Mouse (Mus musculus) stomach, embryonic 16.5 days (tissue): ENCODE data around the gene Hist1h2ab. TPM values are rescaled to one million over a fixed set of nuclear protein-coding genes. Genes with fewer than 3 reads are reported as not detected.

Experiments
- ATAC-seq: fragments of 200-750 bp; cut with Nextera tagmentation; 2 replicates; pipeline ENCODE4 v1.8.0; 2017; ENCODE audit warnings: moderate number of reproducible peaks, moderate TSS enrichment; ENCODE audit not compliant: insufficient read depth, low FRiP score
- H3K27ac ChIP-seq: fragments of 300-500 bp; sonication (generic); 2 replicates; pipeline ENCODE4 v1.5.1; 2014; ENCODE audit warnings: low read length
- H3K27me3 ChIP-seq: fragments of 300-500 bp; sonication (generic); 2 replicates; pipeline ENCODE4 v1.6.1; 2014; ENCODE audit warnings: low read length, control low read depth, mixed read lengths; ENCODE audit not compliant: control insufficient read depth, insufficient read depth
- H3K36me3 ChIP-seq: fragments of 300-500 bp; sonication (generic); 2 replicates; pipeline ENCODE4 v1.6.1; 2014; ENCODE audit warnings: low read length; ENCODE audit not compliant: control insufficient read depth, insufficient read depth
- H3K4me1 ChIP-seq: fragments of 300-500 bp; sonication (generic); 2 replicates; pipeline ENCODE4 v1.6.1; 2014; ENCODE audit warnings: low read length, control low read depth, mixed read lengths; ENCODE audit not compliant: control insufficient read depth, insufficient read depth
- H3K4me2 ChIP-seq: fragments of 300-500 bp; sonication (generic); 2 replicates; pipeline ENCODE4 v1.6.1; 2014; ENCODE audit warnings: low read depth, low read length, mixed read lengths
- H3K4me3 ChIP-seq: fragments of 300-500 bp; sonication (generic); replicated peaks from 2 replicates; pipeline ENCODE4 v1.5.1; 2014; ENCODE audit warnings: mild to moderate bottlenecking, low read length
- H3K9ac ChIP-seq: fragments of 300-500 bp; sonication (generic); 2 replicates; pipeline ENCODE4 v1.6.1; 2014; ENCODE audit warnings: low read length
- H3K9me3 ChIP-seq: fragments of 300-500 bp; sonication (generic); replicated peaks from 2 replicates; pipeline ENCODE4 v1.6.1; 2016; ENCODE audit warnings: low read length, control low read depth; ENCODE audit not compliant: control insufficient read depth
- WGBS: fragments of 180-500 bp; shearing (Covaris S2); extraction: QIAGEN DNeasy Blood & Tissue Kit; methylation state at CpG from one replicate; pipeline ENCODE4 v1.1.7; 2014; 5-methylcytosine and 5-hydroxymethylcytosine counted together
- polyA plus RNA-seq: library from polyadenylated mRNA; unstranded; fragments of >200 nt; fragmentation: Nextera tagmentation; extraction: Ambion mirVana; gene quantifications from 2 replicates; pipeline ENCODE4 v1.2.1, GENCODE M21; 2015

Hist1h2ab gene
- polyA plus RNA-seq, 1 experiment from 2014 or later: 26.2 TPM

DNA sequence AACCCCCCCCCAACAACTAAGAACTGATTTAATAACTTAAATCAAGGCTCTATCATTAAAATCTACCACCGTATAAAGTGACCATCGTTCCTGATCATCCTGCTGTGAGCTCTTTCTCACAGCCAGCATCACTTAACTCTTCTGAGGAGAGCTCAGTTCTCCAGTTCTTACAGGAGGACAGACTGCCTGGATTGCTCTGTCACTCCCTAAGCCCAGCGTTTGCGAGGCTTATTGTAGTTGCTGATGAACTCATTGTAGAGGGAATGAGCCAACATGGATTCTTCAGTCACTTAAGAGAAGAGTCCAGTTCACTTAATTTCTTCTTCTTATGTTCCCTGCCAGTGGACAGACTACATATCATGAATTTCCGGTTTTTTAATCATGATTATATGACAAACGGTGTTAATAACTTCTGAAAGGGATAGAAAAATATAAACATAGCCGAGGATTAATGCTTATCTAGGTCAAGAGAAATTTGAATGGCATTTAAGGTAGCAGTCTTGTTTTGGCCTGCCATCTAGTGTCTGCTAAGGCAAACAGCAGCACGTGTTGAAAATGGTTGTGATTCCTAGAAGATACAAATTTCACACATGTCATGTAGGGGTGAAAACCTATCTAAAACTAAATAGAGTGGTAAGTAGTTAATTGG is 18.6 kb upstream of the Hist1h2ab start:
- Histone ChIP-seq H3K4me3 (no peak overlapping the region), H3K9ac (no peak overlapping the region), H3K4me1 (no peaks in the 10 kb centered on the region), H3K27ac (no peak overlapping the region), H3K9me3 (no peaks in the 10 kb centered on the region), H3K27me3 (no peaks in the 10 kb centered on the region), H3K36me3 (no peaks in the 10 kb centered on the region), H3K4me2 (no peak overlapping the region)
- 22% methylated on average over 8 of the region's 8 CpGs for whole genome bisulfite sequencing
- no peak for ATAC-seq

DNA sequence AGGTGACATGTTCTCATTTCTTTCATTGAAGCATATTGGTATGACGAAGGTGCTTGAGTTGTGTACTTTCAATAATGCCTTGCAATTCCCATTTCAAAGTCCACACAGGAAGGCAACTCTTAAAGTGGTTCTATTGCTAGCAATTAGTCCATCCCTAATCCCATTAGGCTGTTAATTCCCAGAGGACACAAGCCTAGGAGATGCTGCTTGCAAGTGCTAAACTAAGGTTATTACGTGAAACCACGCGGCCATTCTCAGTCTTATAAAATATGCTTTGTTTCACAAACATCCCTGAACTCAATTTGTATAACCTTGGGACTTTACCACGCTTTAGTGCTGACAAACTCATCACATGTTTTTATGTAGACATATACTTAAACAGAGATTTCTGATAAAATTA is 13.8 kb upstream of the Hist1h2ab start:
- Histone ChIP-seq H3K9ac (no peak overlapping the region), H3K27ac (no peak overlapping the region), H3K27me3 (no peaks in the 10 kb centered on the region), H3K4me1 (peaks cover 13% of the 10 kb centered on the region; the same call in 1 of the 2 replicates), H3K4me3 (no peak overlapping the region), H3K9me3 (no peaks in the 10 kb centered on the region), H3K4me2 (no peak overlapping the region), H3K36me3 (no peaks in the 10 kb centered on the region)
- no peak for ATAC-seq
- WGBS: 87% methylated on average over 5 of the region's 5 CpGs

DNA sequence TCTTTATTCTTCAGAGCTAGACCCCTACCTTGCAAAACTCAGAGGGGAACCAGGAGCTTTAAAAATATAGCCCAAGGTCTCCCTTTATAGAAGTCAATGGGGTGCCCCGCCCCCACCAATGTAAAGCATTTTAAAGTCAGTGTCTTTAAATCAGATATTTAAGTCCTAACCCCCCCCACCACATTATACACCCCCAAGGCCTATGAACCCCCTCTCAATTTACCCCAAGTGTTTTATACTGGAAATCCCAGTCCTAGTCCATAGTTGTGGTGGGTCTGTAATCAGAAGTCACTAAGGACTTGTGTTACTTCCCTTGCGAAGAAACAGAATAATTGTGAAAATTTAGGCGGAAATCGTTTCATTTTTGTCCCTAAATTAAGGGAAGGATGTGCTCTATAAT is 12.9 kb upstream of the Hist1h2ab start:
- peak overlapping the region; percentile 39 for H3K4me2 ChIP-seq
- no peak for ATAC-seq
- H3K4me1 ChIP-seq: peaks cover 13% of the 10 kb centered on the region; the same call in 1 of the 2 replicates
- peak overlapping the region; percentile 99 for H3K27ac ChIP-seq
- H3K4me3 ChIP-seq: peak overlapping the region; percentile 70
- H3K9me3 ChIP-seq: no peaks in the 10 kb centered on the region
- peak overlapping the region; percentile 58 for H3K9ac ChIP-seq
- 23% methylated on average over 4 of the region's 4 CpGs for WGBS
- no peaks in the 10 kb centered on the region for H3K27me3 ChIP-seq
- no peaks in the 10 kb centered on the region for H3K36me3 ChIP-seq

DNA sequence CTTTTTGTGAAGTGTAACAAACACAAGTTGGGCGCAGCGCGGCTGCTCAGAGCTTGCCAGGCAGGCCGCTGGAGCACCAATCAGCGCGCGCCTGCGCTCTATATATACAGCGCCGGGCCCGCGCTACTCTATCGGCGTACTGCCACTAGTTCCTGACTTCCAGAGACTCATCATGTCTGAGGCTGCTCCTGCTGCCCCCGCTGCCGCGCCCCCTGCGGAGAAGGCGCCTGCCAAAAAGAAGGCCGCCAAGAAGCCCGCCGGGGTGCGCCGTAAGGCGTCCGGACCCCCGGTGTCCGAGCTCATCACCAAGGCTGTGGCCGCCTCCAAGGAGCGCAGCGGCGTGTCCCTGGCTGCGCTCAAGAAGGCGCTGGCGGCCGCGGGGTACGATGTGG is 12.3 kb upstream of the Hist1h2ab start, which contains the start of gene Hist1h1c:
TSS of gene Hist1h1c (plus strand) at position 132 of the 392 bp plus-strand sequence.
- Histone ChIP-seq H3K27ac (peak within 1 kb of the TSS; percentile 99), H3K36me3 (no peaks in the 10 kb centered on the region), H3K9ac (peak within 1 kb of the TSS; percentile 85), H3K4me2 (peak within 1 kb of the TSS; percentile 91), H3K4me3 (peak within 1 kb of the TSS; percentile 70), H3K4me1 (peaks cover 13% of the 10 kb centered on the region; the same call in 1 of the 2 replicates), H3K9me3 (no peaks in the 10 kb centered on the region), H3K27me3 (no peaks in the 10 kb centered on the region)
- WGBS: under 1% methylated on average over 32 of the region's 38 CpGs
- peak; percentile 92 for ATAC-seq

DNA sequence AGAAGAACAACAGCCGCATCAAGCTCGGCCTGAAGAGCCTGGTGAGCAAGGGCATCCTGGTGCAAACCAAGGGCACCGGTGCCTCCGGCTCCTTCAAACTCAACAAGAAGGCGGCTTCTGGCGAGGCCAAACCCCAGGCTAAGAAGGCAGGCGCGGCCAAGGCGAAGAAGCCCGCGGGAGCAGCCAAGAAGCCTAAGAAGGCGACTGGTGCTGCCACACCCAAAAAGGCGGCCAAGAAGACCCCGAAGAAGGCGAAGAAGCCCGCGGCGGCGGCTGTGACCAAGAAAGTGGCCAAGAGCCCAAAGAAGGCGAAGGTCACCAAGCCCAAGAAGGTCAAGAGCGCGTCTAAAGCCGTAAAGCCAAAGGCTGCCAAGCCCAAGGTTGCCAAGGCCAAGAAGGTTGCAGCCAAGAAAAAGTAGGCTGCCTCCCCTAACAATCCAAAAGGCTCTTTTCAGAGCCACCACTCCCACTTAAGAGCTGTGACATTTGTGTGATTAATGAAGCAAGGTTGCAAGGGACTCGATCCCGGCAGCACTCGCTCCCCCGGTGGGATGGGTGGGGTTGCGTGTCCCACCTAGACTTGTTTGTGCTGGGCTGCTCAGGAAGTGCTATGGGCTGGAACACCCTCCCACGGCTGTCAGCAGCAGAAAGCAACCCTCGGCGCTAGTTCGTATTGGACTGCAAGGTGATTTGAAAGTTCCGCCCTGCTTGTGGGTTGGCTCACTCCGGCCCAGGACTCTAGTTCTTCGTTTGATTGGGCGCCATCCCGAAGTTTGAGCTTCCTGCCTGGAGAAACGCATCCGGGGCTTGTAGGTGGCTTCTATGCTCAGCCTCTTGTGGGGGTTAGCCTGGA is 11.6 kb upstream of the Hist1h2ab start:
- peak; percentile 93 for ATAC-seq
- Histone ChIP-seq H3K4me2 (peak overlapping the region; percentile 91), H3K27me3 (no peaks in the 10 kb centered on the region), H3K4me3 (peak overlapping the region; percentile 70), H3K27ac (peak overlapping the region; percentile 99), H3K36me3 (no peaks in the 10 kb centered on the region), H3K9me3 (no peaks in the 10 kb centered on the region), H3K4me1 (peaks cover 17% of the 10 kb centered on the region; the same call in 1 of the 2 replicates), H3K9ac (peak overlapping the region; percentile 85)
- WGBS: under 1% methylated on average over 39 of the region's 39 CpGs

DNA sequence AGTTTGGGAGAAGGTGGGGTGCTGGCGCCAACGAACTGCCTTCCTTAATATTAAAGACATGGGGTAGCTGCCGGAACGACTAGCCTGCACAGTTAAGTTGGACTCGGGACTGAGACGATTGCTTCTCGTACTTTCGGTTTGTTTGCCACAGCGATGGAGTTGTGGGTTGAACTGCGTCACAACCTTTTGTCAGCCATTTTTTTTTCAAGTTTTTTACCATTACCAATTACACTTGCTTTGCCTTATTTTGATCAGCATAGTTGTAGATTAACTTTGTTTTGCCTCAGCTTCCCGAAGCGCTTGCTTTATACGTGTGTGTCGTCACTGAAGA is 11.0 kb upstream of the Hist1h2ab start:
- Histone ChIP-seq H3K4me1 (peaks cover 21% of the 10 kb centered on the region; the same call in 1 of the 2 replicates), H3K27me3 (no peaks in the 10 kb centered on the region), H3K27ac (peak overlapping the region; percentile 99), H3K36me3 (no peaks in the 10 kb centered on the region), H3K4me3 (peak overlapping the region; percentile 70), H3K9ac (peak overlapping the region; percentile 85), H3K4me2 (peak overlapping the region; percentile 91), H3K9me3 (no peaks in the 10 kb centered on the region)
- ATAC-seq: no peak; the same call in 1 of the 2 replicates
- under 1% methylated on average over 14 of the region's 14 CpGs for WGBS

DNA sequence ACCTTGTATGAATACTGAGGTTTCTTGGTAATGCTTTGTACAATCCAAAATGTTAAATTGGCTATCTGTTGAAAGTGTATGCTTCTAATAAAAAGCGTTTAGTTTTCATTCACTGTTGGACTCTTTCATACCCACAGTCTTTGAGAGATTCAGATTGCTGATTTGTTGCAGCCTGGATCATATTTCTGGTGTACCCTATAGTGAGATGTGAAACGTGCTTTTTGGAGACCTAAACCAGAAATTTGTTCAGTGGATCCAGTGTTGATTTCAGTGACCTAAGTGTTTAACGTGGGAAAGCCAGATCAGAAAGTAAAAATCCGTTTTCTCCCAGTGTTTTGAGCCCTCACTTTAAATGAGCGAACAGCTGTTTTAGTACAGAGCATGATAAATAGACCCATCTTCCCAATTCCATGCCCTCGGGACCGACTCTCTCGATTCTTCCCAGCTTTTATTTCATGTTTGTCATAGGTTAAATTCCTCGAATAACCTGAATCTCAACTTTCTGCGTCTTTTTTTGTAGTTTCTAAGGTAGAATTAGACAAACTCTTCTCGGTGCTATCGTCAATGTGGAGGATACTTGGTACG is 10.6 kb upstream of the Hist1h2ab start:
- peak overlapping the region; percentile 85 for H3K9ac ChIP-seq
- H3K4me1 ChIP-seq: peaks cover 21% of the 10 kb centered on the region; the same call in 1 of the 2 replicates
- H3K9me3 ChIP-seq: no peaks in the 10 kb centered on the region
- H3K27me3 ChIP-seq: no peaks in the 10 kb centered on the region
- 18% methylated on average over 13 of the region's 13 CpGs for WGBS
- peak overlapping the region; percentile 70 for H3K4me3 ChIP-seq
- peak overlapping the region; percentile 99 for H3K27ac ChIP-seq
- peak overlapping the region; percentile 91 for H3K4me2 ChIP-seq
- H3K36me3 ChIP-seq: no peaks in the 10 kb centered on the region
- ATAC-seq: no peak

DNA sequence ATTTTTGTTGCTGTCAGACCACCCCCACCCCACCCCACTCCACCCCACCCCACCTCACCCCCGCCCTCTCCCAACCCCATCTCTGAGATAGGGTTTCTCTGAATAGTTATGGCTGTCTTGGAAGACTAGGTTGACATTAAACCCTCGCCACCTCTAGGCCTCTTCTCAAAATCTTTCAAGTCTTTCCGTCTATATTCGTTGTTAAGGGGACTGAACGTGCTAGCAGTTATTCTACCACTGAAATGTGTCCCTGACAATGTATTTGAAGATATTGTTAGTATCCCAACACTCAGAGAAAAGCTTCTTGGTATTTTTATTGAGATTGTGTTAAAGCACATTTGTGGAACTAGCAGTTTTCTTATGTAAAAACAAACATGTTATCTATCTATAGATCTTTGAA is 10.0 kb upstream of the Hist1h2ab start:
- no peaks in the 10 kb centered on the region for H3K9me3 ChIP-seq
- H3K4me1 ChIP-seq: peaks cover 21% of the 10 kb centered on the region; the same call in 1 of the 2 replicates
- no peaks in the 10 kb centered on the region for H3K27me3 ChIP-seq
- ATAC-seq: no peak
- peak overlapping the region; percentile 99; the same call in 1 of the 2 replicates for H3K27ac ChIP-seq
- H3K36me3 ChIP-seq: no peaks in the 10 kb centered on the region
- WGBS: 48% methylated on average over 5 of the region's 5 CpGs
- H3K9ac ChIP-seq: no peak overlapping the region
- H3K4me2 ChIP-seq: peak overlapping the region; percentile 91
- H3K4me3 ChIP-seq: peak overlapping the region; percentile 70

DNA sequence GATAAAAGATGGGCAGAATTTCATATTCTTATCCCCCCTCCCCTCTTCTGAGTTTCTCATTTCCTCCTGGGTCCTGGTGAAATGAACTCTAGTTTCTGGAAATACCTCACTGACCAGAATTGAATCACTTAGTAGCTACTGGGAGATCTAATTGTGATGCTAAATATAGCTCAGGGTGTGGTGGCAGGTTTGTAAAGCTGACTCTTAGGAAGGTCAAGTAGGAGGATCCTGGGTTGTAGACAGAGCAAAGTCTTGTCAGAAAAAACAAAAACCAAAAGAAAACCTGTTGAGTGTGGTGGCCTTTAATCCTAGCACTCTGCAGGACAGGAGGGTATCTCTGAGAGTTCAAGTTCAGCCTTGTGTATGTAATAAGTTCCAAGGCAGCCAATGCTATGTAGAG is 8.9 kb upstream of the Hist1h2ab start:
- no peak overlapping the region for H3K4me2 ChIP-seq
- no peak overlapping the region for H3K4me3 ChIP-seq
- ATAC-seq: no peak
- no peak overlapping the region for H3K9ac ChIP-seq
- no peaks in the 10 kb centered on the region for H3K27me3 ChIP-seq
- H3K27ac ChIP-seq: no peak overlapping the region
- peaks cover 21% of the 10 kb centered on the region; the same call in 1 of the 2 replicates for H3K4me1 ChIP-seq
- H3K9me3 ChIP-seq: no peaks in the 10 kb centered on the region
- no peaks in the 10 kb centered on the region for H3K36me3 ChIP-seq
